Mouse (Mus musculus) spleen, adult 2 months (tissue): ENCODE measurements around the gene Cyp2d22. TPM values are rescaled to one million over a fixed set of nuclear protein-coding genes. Genes with fewer than 3 reads are reported as not detected.
"Not testable (repeated sequence)": the region's sequence is repeated elsewhere in the genome, so short reads cannot be mapped to it uniquely, and the experiment has no call there.

Experiments
- DNase-seq, 2 experiments: peaks; one replicate each; pipeline versions ENCODE4 v3.0.0 to v3.0.0-alpha.2; 2012 to 2021; ENCODE audit warnings: low spot score in 2 of 2, low read depth in 1 of 2
- H3K27ac ChIP-seq: fragments of 200-500 bp; 2 replicates; pipeline ENCODE4 v1.5.1; 2012; ENCODE audit warnings: low read length, inconsistent platforms; ENCODE audit not compliant: insufficient read depth
- H3K27me3 ChIP-seq: fragments of 200-500 bp; 2 replicates; pipeline ENCODE4 v1.6.1; 2012; ENCODE audit warnings: mild to moderate bottlenecking, moderate library complexity, low read length, inconsistent platforms; ENCODE audit not compliant: control insufficient read depth, insufficient read depth
- H3K36me3 ChIP-seq: fragments of 200-500 bp; 2 replicates; pipeline ENCODE4 v1.6.1; 2012; ENCODE audit warnings: mild to moderate bottlenecking, low read length, inconsistent platforms; ENCODE audit not compliant: control insufficient read depth, insufficient read depth
- H3K4me1 ChIP-seq: fragments of 200-500 bp; 2 replicates; pipeline ENCODE4 v1.6.1; 2011; ENCODE audit warnings: inconsistent platforms; ENCODE audit not compliant: control insufficient read depth, insufficient read depth, insufficient read length
- H3K4me3 ChIP-seq: fragments of 200-500 bp; 2 replicates; pipeline ENCODE4 v1.5.1; 2011; ENCODE audit warnings: mild to moderate bottlenecking, inconsistent platforms; ENCODE audit not compliant: insufficient read depth, insufficient read length; ENCODE audit errors: extremely low read depth
- CTCF ChIP-seq: fragments of 200-500 bp; IDR thresholded peaks from 2 replicates; pipeline ENCODE4 v1.5.1; 2011; ENCODE audit warnings: mild to moderate bottlenecking, inconsistent platforms; ENCODE audit not compliant: insufficient read depth, insufficient read length, insufficient replicate concordance; ENCODE audit errors: extremely low read depth
- POLR2A ChIP-seq: fragments of 200-500 bp; IDR thresholded peaks from 2 replicates; pipeline ENCODE4 v1.6.1; 2011; ENCODE audit warnings: low read depth, low read length, inconsistent platforms
- WGBS: fragments of 180-500 bp; shearing (Covaris S2); methylation state at CpG from one replicate; pipeline ENCODE4 v1.1.7; 2018; 5-methylcytosine and 5-hydroxymethylcytosine counted together
- polyA plus RNA-seq: library from polyadenylated mRNA; depleted of rRNA; stranded (reverse); fragments of >200 nt; gene quantifications from 2 replicates; pipeline ENCODE4 v1.2.3, GENCODE M21; 2012

Cyp2d22 gene
- polyA plus RNA-seq, 1 experiment = 11.3 TPM

DNA sequence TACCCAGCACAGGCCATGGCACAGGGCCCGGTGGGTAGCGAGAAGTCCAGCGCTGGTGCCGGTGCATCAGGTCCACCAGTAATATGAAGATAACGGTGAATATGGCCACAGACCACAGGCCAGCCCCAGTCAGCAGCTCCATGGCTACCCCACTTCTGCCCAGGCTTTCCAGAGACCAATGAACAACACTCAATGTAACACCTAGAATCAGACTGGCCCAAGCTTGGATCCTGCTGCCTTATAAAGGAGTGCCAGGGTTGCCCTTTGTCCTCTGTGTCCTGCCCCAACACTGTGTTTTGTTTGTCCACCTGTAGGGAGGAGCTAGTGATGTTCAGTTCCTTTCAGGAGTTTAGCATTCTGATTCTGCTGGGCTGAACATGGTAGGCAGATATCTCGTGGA lies 26.9 kb upstream of the Cyp2d22 start, which contains the start of gene Cyp2d10:
Gene Cyp2d10, minus strand, starts transcription at position 215 of the 400 bp plus-strand sequence.
- no peak within 1 kb of the TSS for H3K4me3 ChIP-seq
- TF ChIP-seq POLR2A (no peak), CTCF (no peak)

DNA sequence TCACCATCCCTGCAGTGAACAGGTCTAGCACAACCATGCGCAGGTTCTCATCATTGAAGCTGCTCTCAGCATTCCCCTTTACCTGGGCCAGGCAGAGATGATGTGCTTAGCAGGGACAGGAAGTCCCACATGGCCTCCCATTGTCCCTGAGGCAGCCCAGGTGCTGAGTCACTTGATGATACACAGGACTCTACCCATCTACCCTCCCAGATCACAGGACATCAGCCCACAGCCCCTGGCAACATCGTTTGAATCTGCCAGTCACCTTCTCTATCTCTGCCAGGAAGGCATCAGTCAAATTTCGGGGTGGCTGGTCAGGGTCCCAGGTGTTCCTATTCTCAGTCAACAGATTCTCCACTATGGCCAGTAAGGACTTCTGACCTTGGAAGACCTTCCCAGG lies 24.1 kb upstream of the Cyp2d22 start:
- H3K4me1 ChIP-seq = no peaks in the 10 kb centered on the region
- no peak overlapping the region for H3K27ac ChIP-seq
- no peak for DNase-seq
- H3K27me3 ChIP-seq = no peaks in the 10 kb centered on the region
- TF ChIP-seq POLR2A = no peak
- no peaks in the 10 kb centered on the region for H3K36me3 ChIP-seq
- WGBS = 83% methylated on average over 3 of the region's 3 CpGs
- H3K4me3 ChIP-seq = no peak overlapping the region

More for the DNA sequence above, 26.9 kb upstream of the Cyp2d22 start, which contains the start of gene Cyp2d10:
- Histone ChIP-seq H3K4me1 (no peaks in the 10 kb centered on the region), H3K27me3 (no peaks in the 10 kb centered on the region), H3K36me3 (no peaks in the 10 kb centered on the region), H3K27ac (no peak within 1 kb of the TSS)
- no peak for DNase-seq
- WGBS = 91% methylated on average over 6 of the region's 6 CpGs

DNA sequence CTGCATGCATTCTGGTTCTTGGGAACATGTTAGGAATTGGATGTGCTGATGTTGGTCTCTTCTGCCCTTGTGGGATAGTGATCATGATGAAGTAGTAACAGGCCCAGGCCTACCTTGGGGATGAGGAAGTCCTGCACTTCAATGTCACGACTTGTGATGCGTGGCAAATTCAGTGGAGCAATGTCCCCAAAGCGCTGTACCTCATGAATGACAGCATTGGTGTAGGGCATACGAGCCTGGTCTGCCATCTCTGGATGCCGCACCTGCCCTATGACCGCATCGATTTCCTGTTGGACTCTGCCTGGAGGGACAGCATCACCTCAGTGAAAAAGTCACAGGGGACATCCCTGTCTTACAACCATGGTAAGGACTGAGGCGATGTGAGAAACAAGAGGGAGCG lies 23.5 kb upstream of the Cyp2d22 start:
- no peak for DNase-seq
- 88% methylated on average over 9 of the region's 9 CpGs for WGBS

DNA sequence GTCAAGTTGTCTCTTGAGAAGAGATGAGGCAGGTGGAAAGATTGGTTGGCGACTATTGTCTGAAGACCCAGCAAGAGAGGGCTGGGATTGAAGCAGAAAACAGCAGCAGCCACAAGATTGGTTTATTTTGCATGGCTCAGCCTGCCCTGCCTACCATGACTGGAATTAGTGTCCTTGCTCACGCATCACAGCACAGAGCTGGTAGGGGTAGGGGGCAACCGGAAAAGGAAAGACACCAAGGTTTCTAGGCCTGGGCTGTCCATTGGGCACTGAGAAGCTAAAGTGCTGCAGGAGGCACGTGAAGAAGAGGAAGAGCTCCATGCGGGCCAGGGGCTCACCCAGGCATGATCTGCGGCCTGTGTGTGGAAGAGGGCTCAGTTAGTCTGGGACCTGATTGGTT lies 22.7 kb upstream of the Cyp2d22 start:
- no peaks in the 10 kb centered on the region for H3K4me1 ChIP-seq
- WGBS = 85% methylated on average over 6 of the region's 6 CpGs
- H3K27ac ChIP-seq = no peak overlapping the region
- no peaks in the 10 kb centered on the region for H3K36me3 ChIP-seq
- no peak overlapping the region for H3K4me3 ChIP-seq
- TF ChIP-seq CTCF (no peak), POLR2A (no peak)
- no peaks in the 10 kb centered on the region for H3K27me3 ChIP-seq
- DNase-seq = no peak

More for the DNA sequence above, 23.5 kb upstream of the Cyp2d22 start:
- no peak overlapping the region for H3K27ac ChIP-seq
- no peaks in the 10 kb centered on the region for H3K27me3 ChIP-seq
- H3K4me3 ChIP-seq = no peak overlapping the region
- no peaks in the 10 kb centered on the region for H3K4me1 ChIP-seq
- TF ChIP-seq CTCF = no peak
- no peak for TF ChIP-seq POLR2A
- H3K36me3 ChIP-seq = no peaks in the 10 kb centered on the region

DNA sequence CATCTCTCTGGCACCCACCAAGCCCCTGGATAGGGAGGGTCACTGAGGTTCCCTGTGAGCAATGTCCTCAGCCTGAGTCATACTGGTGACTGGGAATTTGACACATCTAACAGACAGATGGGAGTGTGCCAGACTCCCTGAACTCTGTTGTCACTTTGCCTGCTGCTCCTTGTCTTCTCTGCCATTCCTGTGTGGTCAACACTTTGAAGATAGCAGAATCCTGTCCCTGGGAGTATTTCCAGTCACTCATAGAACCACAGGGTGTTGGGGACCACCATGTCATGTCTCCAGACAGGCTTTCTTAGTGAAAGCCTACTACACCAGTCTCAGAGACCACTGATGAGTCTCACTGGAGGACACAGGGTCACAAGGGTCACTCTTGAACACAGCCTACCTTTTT lies 22.0 kb upstream of the Cyp2d22 start:
- DNase-seq = no peak
- no peaks in the 10 kb centered on the region for H3K4me1 ChIP-seq
- H3K27ac ChIP-seq = no peak overlapping the region
- no peak overlapping the region for H3K4me3 ChIP-seq
- H3K36me3 ChIP-seq = no peaks in the 10 kb centered on the region
- TF ChIP-seq POLR2A = no peak
- TF ChIP-seq CTCF = no peak
- H3K27me3 ChIP-seq = no peaks in the 10 kb centered on the region

DNA sequence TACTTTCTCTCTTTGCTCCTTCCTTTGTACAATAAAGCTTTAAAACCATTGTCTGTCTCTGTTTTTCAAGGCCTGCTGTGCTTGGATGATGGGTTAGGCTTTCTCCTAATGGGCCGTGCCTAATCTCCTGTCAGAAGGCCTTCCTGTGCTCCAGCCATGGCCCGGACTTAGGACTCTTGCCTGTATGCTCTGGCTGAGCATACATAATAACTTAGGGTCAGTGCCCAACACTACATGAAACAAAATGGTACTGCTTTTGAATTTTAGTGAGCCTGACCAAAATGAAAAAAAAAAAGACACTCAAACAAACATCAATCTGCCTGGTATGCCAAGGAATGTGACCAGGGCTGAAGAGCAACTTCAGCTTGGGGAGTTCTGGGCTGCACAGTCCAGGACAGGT lies 21.5 kb upstream of the Cyp2d22 start:
- Histone ChIP-seq H3K4me3 (no peak overlapping the region), H3K27me3 (no peaks in the 10 kb centered on the region), H3K27ac (no peak overlapping the region), H3K36me3 (no peaks in the 10 kb centered on the region), H3K4me1 (no peaks in the 10 kb centered on the region)
- DNase-seq = no peak
- TF ChIP-seq POLR2A (no peak), CTCF (no peak)
- 74% methylated on average over 2 of the region's 2 CpGs for WGBS

DNA sequence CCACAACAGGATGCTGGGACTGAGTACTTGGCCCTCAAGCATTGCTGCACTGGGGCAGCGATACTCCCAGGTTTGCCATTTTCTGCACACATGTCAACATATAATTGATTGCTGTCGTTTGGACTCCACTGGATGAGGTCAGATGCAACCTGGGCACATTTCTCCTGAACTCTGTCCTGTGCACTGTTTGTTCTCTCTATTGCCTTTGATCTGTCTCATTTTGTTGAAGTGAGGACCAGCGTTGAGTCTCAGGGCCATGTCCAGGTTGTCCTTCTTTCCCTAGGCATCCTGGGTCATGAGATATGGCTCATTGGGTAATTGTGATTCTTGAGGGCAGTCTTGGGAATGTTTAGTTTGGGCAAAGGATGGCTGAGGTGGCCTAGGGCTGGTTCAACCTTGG lies 15.9 kb upstream of the Cyp2d22 start:
- H3K27ac ChIP-seq, H3K36me3 ChIP-seq, H3K27me3 ChIP-seq, H3K4me3 ChIP-seq, DNase-seq, H3K4me1 ChIP-seq: not testable (repeated sequence)
- 86% methylated on average over 3 of the region's 3 CpGs for WGBS

DNA sequence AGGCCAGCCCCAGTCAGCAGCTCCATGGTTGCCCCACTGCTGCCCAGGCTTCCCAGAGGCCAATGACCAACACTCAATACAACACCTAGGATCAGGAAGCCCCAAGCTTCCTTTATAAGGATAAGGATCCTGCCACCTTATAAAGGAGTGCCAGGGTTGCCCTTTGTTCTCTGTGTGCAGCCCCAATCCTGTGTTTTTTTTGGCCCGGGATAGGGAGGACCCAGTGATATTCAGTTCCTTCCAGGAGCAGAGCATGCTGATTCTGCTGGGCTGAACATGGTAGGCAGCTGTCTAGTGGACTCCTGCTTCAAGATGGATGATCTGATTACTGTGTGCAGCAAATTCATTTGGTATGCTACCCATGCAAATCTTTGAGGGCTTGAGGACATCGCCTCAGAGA lies 13.9 kb upstream of the Cyp2d22 start, which contains the start of gene Cyp2d11:
Gene Cyp2d11, minus strand, starts transcription at position 101 of the 400 bp plus-strand sequence.
- H3K4me3 ChIP-seq, H3K4me1 ChIP-seq, H3K27ac ChIP-seq, H3K36me3 ChIP-seq, H3K27me3 ChIP-seq, DNase-seq: not testable (repeated sequence)
- WGBS = 86% methylated on average over 2 of the region's 2 CpGs

DNA sequence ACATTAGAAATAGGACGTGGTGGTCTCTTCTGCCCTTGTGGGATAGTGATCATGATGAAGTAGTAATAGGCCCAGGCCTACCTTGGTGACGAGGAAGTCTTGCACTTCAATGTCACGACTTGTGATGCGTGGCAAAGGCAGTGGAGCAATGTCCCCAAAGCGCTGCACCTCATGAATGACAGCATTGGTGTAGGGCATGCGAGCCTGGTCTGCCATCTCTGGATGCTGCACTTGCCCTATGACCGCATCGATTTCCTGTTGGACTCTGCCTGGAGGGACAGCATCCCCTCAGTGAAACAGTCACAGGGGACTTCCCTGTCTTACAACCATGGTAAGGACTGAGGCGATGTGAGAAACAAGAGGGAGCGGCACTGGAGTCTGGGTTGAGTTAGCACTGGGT lies 9.9 kb upstream of the Cyp2d22 start:
- not testable (repeated sequence) for H3K36me3 ChIP-seq, H3K4me3 ChIP-seq, H3K27ac ChIP-seq, H3K27me3 ChIP-seq, H3K4me1 ChIP-seq, DNase-seq
- 91% methylated on average over 10 of the region's 10 CpGs for WGBS
